Mouse (Mus musculus) embryonic facial prominence, embryonic 10.5 days (tissue): ENCODE measurements around the gene Ntng2. TPM values are rescaled to one million over a fixed set of nuclear protein-coding genes. Genes with fewer than 3 reads are reported as not detected.

ENCODE experiments used
- DNase-seq: peaks from one replicate; pipeline ENCODE4 v3.0.0-alpha.2; 2017; ENCODE audit warnings: low spot score
- H3K27ac ChIP-seq: fragments of 300-500 bp; sonication (generic); replicated peaks from 2 replicates; pipeline ENCODE4 v1.5.1; 2016; ENCODE audit warnings: mild to moderate bottlenecking
- H3K27me3 ChIP-seq: fragments of 300-500 bp; sonication (generic); replicated peaks from 2 replicates; pipeline ENCODE4 v1.6.1; 2016; ENCODE audit warnings: low read depth, mild to moderate bottlenecking; ENCODE audit not compliant: poor library complexity, severe bottlenecking
- H3K36me3 ChIP-seq: fragments of 300-500 bp; sonication (generic); replicated peaks from 2 replicates; pipeline ENCODE4 v1.6.1; 2016; ENCODE audit warnings: mild to moderate bottlenecking, moderate library complexity
- H3K4me1 ChIP-seq: fragments of 300-500 bp; sonication (generic); 2 replicates; pipeline ENCODE4 v1.6.1; 2016
- H3K4me3 ChIP-seq: fragments of 300-500 bp; sonication (generic); 2 replicates; pipeline ENCODE4 v1.5.1; 2016; ENCODE audit warnings: mild to moderate bottlenecking, moderate library complexity
- H3K9me3 ChIP-seq: fragments of 300-500 bp; sonication (generic); 2 replicates; pipeline ENCODE4 v1.6.1; 2016; ENCODE audit warnings: mild to moderate bottlenecking
- WGBS: fragments of 180-500 bp; shearing (Covaris S2); methylation state at CpG from one replicate; pipeline ENCODE4 v1.1.7; 2016; 5-methylcytosine and 5-hydroxymethylcytosine counted together
- polyA plus RNA-seq: library from polyadenylated mRNA; unstranded; fragments of >200 nt; fragmentation: Nextera tagmentation; extraction: Ambion mirVana; gene quantifications from 2 replicates; pipeline ENCODE4 v1.2.1, GENCODE M21; 2016

Ntng2 gene
- polyA plus RNA-seq: 0.69 and 1.4 TPM in 2 replicates

DNA sequence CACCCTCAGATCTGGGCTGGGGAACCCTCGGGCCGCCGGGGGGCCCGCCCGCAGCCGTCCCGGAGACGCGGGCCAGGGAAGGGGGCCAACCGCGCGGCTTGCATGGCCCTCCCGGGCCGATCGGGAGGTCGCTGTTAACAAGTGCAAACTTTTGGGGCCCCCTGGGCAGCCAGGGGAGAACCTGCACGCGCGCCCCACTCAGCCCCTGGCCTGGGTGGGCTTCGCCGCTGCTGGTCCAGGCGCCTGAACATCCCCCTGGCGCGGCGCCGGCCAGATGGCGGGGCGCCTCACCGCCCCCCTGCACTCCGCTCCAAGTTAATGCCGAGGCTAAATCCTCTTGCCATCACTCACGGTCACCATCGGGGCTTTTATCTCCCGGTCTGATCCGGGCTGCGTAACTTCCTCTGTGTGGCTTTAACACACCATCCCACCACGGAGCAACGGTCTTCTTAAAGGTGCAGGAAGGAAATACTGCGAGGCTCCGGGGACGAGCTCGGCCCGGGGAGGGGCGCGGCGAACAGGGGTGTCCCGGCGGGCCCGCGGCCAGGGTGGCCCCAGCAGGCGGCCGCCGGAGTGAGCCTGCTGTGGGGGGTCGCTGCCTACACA is at the start of gene Ntng2:
Ntng2 (minus strand) TSS at position 407 of the 606 bp plus-strand sequence.
- H3K27ac ChIP-seq: peak within 1 kb of the TSS; percentile 82
- no peaks in the 10 kb centered on the region for H3K9me3 ChIP-seq
- H3K36me3 ChIP-seq: no peaks in the 10 kb centered on the region
- H3K4me3 ChIP-seq: peak within 1 kb of the TSS; percentile 74
- H3K27me3 ChIP-seq: peaks cover 100% of the 10 kb centered on the region
- peak; percentile 77 for DNase-seq
- WGBS: under 1% methylated on average over 54 of the region's 54 CpGs
- H3K4me1 ChIP-seq: peaks cover 76% of the 10 kb centered on the region

DNA sequence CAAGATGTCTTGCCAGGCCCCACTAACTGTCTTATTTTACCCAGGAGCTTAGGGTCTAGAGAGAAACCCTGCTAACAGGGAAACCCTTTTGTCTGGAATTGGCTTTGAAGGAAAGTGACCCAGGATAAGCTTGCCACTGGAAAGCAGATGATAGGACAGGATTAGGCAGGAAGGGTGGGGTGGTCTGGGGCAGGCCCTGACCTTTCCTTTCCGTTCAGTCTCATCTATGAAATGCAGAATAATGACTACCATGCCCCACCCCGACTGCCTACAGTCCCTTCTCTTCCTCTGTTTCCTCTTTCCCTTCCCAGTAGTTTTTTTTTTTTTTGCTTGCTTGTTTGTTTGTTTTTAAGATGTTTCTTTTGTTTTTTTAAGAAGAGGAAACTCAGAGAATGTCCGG is 42.8 kb upstream of the Ntng2 start:
- H3K9me3 ChIP-seq: peaks cover 10% of the 10 kb centered on the region
- no peaks in the 10 kb centered on the region for H3K36me3 ChIP-seq
- no peak overlapping the region for H3K27ac ChIP-seq
- DNase-seq: no peak
- H3K27me3 ChIP-seq: no peaks in the 10 kb centered on the region
- no peak overlapping the region for H3K4me3 ChIP-seq
- no peaks in the 10 kb centered on the region for H3K4me1 ChIP-seq
- 65% methylated on average over 3 of the region's 3 CpGs for WGBS

DNA sequence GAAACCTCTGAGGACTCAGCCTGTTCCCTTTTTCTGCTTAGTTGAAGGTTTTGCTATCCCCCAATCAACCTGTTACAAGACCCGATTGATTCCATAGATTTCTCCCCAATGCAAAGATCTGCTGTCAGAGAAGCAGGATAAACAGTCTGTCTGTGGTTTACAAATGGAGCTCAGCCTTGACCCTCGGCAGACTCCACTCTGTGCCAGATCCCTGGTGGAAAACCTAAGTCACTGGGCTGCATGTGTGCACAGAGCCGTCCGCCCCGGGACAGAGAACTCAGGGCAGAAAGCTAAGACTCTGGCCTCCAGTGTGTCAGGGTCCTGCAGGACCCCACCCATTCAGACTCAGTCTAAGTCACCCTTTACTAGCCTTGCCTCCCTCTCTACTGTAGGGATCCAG is 34.8 kb upstream of the Ntng2 start:
- no peak overlapping the region for H3K27ac ChIP-seq
- WGBS: 76% methylated on average over 5 of the region's 5 CpGs

DNA sequence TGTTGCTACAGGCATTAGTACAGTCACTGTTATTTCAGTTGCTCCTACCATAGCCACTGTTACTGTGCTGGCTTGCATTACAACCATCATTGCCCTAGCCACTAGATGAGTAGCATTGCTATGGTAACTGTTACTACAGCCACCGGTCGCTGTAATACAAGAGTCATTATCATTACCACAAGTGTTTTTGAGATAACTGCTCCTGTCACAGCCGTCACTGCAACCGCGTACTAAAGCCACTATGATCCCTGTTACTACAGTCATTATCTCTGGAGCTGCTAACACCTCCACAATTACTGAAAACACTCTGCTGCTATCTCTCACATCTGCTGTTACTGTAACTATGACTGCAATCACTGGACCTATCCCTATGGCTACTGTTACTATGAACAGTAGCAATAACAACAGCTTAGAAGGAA is 24.9 kb upstream of the Ntng2 start:
- WGBS: 87% methylated on average over 5 of the region's 5 CpGs
- H3K9me3 ChIP-seq: no peaks in the 10 kb centered on the region
- no peak for DNase-seq
- H3K4me1 ChIP-seq: no peaks in the 10 kb centered on the region
- H3K27ac ChIP-seq: no peak overlapping the region
- no peaks in the 10 kb centered on the region for H3K27me3 ChIP-seq
- no peak overlapping the region for H3K4me3 ChIP-seq
- H3K36me3 ChIP-seq: no peaks in the 10 kb centered on the region

More for the DNA sequence above, 34.8 kb upstream of the Ntng2 start:
- H3K4me1 ChIP-seq: peaks cover 5% of the 10 kb centered on the region; the same call in 1 of the 2 replicates
- H3K36me3 ChIP-seq: no peaks in the 10 kb centered on the region
- DNase-seq: no peak
- H3K9me3 ChIP-seq: no peaks in the 10 kb centered on the region
- no peak overlapping the region for H3K4me3 ChIP-seq
- H3K27me3 ChIP-seq: no peaks in the 10 kb centered on the region

DNA sequence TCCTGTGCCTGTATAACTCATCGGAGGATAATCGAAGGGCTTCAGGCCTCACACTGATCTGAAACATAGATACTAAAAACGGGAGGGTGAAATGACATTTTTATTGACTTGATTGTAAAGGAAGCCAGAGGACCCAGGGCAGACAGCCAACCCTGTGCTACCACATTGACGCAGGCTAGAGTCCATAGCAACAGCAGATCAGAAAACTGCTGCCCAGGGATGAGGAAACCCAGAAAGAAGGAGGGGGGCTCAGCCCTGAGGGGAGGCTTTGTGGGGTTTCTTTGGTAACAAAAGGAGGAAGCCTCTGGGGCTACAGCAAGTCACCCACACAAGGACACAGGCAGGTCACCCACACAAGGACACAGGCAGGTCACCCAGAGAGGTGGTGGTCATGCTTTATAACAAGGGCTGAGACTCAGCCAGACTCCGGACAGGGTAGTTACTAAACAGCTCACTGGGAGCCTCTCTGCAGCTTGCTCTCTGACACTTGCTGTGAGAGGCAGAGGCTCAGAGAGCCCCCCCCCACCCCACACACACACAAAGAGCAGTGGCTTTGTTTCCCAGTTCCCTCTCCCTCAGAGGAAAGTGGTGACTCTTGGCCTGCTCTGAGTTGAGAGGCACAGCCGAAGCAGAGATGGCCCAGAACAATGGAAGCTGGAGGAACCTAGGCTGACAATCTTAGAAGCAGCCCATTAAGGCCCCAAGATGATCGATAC is 19.2 kb upstream of the Ntng2 start:
- H3K9me3 ChIP-seq: no peaks in the 10 kb centered on the region
- 62% methylated on average over 7 of the region's 7 CpGs for WGBS
- no peaks in the 10 kb centered on the region for H3K36me3 ChIP-seq
- DNase-seq: no peak
- peak overlapping the region; percentile 69 for H3K27ac ChIP-seq
- peaks cover 2% of the 10 kb centered on the region; the same call in 1 of the 2 replicates for H3K27me3 ChIP-seq
- H3K4me1 ChIP-seq: peaks cover 13% of the 10 kb centered on the region
- H3K4me3 ChIP-seq: no peak overlapping the region

DNA sequence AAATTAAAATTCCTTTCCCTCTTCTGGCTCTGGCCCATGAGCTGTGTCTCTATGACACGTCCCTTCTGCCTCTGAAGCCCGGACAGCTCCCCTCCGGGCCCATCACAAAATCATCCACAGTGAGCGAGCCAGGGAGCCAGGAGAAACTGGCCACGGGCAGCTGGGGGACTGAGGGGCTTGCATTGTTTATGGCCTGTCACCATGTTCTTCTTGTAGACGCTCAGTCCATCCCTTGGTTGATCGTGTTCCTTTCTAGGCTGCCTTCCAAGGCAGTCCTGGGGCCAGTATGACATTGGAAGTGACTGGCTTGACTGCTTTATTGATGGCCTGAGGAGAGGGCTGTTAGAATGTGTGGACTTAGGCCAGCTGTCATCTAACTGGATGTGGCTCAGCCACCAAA is 18.3 kb upstream of the Ntng2 start:
- Histone ChIP-seq H3K4me3 (no peak overlapping the region), H3K27ac (no peak overlapping the region), H3K9me3 (no peaks in the 10 kb centered on the region), H3K36me3 (no peaks in the 10 kb centered on the region), H3K4me1 (peaks cover 18% of the 10 kb centered on the region), H3K27me3 (peaks cover 10% of the 10 kb centered on the region; the same call in 1 of the 2 replicates)
- no peak for DNase-seq
- WGBS: 79% methylated on average over 7 of the region's 7 CpGs

DNA sequence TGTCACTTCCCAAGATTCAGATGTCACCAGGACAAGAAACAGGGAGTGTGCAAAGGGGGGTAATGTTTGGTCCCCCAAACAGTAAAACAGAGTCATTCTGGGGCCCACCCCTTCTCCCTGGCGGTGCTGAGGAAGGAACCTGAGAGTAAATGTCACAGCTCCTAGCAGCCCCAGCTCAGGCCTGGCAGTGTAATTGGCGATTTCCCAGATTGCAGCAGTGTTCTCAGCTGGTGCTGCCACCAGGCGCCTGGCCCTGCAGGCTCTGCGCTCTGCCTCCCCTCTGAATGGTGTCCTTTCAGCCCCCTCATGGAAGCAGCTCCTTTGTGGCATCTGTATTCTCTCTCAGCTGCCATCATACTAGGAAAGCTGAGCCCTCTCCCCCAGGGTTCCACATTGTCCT is 14.0 kb upstream of the Ntng2 start:
- Histone ChIP-seq H3K4me3 (no peak overlapping the region), H3K27ac (0 out of 2 replicates have a peak overlapping the region, but pooled peaks have one; percentile 35), H3K9me3 (no peaks in the 10 kb centered on the region), H3K4me1 (peaks cover 10% of the 10 kb centered on the region), H3K36me3 (no peaks in the 10 kb centered on the region), H3K27me3 (peaks cover 10% of the 10 kb centered on the region; the same call in 1 of the 2 replicates)
- no peak for DNase-seq
- 31% methylated on average over 4 of the region's 4 CpGs for WGBS

DNA sequence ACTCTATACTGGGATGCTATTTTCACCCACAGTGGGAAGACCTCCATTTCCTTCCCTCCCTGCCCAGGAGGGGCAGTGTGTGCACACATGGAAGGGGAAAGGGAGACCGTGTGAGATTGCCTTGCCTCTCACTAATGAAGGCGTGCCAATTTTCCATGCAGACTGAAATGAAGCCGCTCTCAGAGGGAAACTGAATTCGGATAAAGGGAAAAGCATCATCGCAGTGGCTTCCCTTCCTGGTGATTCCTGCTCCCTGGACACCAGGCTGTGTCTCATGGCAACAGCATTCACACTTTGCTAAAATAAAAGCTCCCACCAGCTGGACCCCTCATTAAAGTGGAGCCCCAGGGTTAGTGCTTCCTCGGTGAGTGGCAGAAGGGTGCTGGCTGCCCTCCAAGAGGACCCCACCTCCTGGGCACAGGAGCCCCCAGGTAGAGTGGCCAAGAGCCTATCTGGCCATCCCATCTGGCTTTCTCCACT is 9.7 kb upstream of the Ntng2 start:
- Histone ChIP-seq H3K27ac (no peak overlapping the region), H3K4me1 (peaks cover 9% of the 10 kb centered on the region), H3K36me3 (no peaks in the 10 kb centered on the region), H3K27me3 (peaks cover 40% of the 10 kb centered on the region), H3K9me3 (no peaks in the 10 kb centered on the region), H3K4me3 (no peak overlapping the region)
- 79% methylated on average over 6 of the region's 6 CpGs for WGBS
- no peak for DNase-seq

DNA sequence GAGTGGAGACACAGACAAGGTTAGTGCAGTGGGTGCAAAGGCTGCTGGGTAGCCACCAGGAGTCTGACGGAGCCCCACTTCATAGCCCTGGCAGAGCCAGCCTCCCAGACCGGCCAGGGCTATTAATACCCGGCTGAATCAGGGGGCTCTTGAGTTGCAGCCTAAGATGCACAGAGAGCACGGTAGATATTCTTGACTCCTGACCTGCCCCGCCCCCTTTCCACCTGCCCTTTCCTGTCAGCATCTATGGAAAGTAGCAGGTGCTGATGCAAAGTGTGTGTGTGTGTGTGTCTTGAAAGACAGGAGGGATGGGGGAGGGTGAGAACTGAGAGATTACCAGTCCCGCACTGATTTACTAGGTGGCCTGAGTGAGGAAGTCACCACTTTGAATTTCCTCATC is 8.3 kb upstream of the Ntng2 start:
- peaks cover 44% of the 10 kb centered on the region for H3K27me3 ChIP-seq
- H3K36me3 ChIP-seq: no peaks in the 10 kb centered on the region
- no peak overlapping the region for H3K27ac ChIP-seq
- H3K4me1 ChIP-seq: peaks cover 5% of the 10 kb centered on the region
- no peak for DNase-seq
- no peaks in the 10 kb centered on the region for H3K9me3 ChIP-seq
- WGBS: 79% methylated on average over 6 of the region's 6 CpGs
- H3K4me3 ChIP-seq: no peak overlapping the region

DNA sequence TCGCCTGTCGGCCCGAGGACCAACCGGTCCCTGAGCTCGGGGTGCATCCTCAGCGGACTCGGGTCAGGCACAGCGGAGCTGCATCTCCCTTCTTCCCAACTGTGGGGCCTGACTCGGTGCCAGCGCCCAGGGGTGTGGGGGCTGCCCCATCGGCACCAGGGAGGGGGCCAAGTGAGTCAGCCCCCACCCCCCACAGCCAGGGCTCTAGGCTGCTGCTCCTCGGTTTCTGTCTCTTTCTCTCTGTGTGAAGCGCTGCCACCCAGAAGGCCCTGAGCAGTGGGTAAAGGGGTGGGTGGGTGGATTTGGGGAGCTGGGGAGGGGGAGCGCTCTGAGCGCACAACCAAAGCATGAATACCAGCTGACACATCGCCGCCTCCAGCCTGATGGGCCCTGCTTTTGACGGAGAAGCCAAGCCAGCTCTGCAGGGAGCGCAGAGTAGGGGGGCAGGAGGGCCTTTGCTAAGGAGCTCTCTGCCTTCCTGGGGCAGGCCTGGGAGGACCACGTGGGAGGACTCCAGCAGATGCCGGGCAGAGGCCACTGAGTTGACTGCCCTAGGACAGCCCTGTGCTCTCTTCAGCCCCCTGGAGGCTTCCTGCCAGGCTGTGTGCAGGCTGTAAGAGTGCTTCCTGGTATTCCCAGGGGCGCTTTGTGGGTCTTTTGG is 530 bp upstream of the Ntng2 start:
- Histone ChIP-seq H3K36me3 (no peaks in the 10 kb centered on the region), H3K27me3 (peaks cover 100% of the 10 kb centered on the region), H3K4me3 (peak overlapping the region; percentile 74), H3K4me1 (peaks cover 73% of the 10 kb centered on the region), H3K9me3 (no peaks in the 10 kb centered on the region), H3K27ac (peak overlapping the region; percentile 82)
- peak; percentile 65 for DNase-seq
- WGBS: 1% methylated on average over 22 of the region's 22 CpGs

DNA sequence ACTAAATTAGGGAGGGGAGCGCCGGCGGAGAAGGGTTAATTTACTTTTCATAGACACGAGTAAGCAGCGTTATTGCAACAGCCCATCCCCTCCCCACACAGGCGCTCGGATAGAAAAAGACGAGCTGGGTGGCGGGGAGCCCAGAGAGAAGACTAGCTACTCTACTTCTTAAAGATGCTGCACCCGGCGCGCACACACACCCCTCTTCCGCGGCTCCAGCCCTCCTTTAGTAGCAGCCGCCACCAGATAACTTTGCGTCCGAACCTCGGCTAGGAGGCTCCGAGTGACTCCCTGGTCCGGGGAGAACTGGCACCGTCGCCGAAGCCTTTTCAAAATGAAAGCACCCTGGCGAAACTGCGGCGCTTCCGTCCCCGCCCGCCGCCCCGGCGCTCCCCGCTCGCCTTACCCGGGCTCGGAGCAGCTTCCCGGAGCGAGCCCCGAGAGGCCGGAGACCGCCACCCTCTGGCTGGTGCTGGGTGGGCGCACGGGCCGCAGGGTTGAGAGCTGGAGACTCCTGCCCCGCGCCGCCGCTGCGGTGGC is 676 bp downstream of the Ntng2 start:
- no peak for DNase-seq
- H3K4me1 ChIP-seq: peaks cover 76% of the 10 kb centered on the region
- peak overlapping the region; percentile 82 for H3K27ac ChIP-seq
- H3K27me3 ChIP-seq: peaks cover 100% of the 10 kb centered on the region
- peak overlapping the region; percentile 74 for H3K4me3 ChIP-seq
- H3K9me3 ChIP-seq: no peaks in the 10 kb centered on the region
- WGBS: under 1% methylated on average over 49 of the region's 49 CpGs
- H3K36me3 ChIP-seq: no peaks in the 10 kb centered on the region
